Mouse (Mus musculus): ENCODE results near the gene Gm35315.
"Not testable (repeated sequence)": the region's sequence is repeated elsewhere in the genome, so short reads cannot be mapped to it uniquely, and the experiment has no call there.

The Gm35315 gene

DNA sequence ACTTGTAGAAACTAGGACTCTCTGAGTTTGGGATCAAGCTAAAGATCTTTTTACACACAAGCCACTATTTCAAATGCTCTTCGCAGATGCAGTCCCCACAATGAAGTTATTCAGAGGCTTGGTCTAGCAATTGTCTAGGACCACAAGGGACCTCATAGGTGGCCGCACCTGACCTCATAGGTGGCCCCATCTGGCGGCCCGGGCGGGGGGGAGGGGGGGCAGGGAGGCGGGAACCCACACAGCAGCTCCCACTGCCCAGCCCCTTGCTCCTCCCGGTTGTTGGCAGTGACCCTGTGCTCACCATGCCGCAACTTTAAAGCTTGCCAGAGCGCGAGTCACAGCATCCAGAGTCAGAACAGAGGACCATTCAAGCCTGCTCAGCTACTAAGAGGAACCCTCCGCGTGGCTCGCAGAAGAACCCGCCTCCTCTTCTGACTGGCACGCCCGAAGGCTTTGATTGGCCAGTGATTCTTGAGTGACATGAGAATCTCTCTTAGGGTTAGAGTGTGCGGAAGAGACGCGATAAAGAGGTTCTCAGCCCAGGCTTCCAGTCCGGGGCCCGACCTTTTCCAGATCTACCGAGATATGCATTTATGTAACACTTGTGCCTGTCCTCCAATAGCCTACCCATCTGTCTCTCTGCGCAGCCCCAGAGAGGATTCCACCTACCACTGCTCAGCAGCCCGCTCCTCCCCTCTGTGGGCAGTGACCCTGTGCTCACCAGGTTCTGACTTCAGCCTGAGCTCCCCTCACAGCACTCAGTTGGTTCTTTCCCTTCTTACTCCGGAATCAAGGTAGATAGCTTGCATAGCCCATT lies at the start of gene Gm35315:
Gm35315 (minus strand) TSS at position 391 of the 817 bp plus-strand sequence.
- peak; percentile 88 to 89 for DNase-seq (ENCODE audit: low spot score in 2 of 2)

DNA sequence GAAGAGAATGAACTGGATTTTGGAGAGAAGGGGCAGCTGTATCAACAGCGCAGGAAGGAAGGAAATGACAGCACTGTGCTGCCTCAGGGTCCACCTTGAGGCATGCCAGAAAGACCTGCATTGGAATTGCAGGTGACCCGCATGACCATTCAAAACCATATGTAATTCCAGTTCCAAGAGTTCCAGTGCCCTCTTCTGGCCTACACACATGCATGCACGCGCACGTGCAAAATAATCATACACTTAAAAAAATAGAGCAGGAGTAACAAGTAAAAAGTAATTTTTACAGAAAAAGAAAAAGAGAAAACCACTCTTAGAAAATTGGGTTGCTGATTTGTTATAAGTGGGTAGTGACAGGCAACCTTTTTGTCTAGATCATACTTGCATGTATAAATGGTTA lies 48.8 kb upstream of the Gm35315 start:
- DNase-seq (ENCODE audit: low spot score in 2 of 2) = no peak

DNA sequence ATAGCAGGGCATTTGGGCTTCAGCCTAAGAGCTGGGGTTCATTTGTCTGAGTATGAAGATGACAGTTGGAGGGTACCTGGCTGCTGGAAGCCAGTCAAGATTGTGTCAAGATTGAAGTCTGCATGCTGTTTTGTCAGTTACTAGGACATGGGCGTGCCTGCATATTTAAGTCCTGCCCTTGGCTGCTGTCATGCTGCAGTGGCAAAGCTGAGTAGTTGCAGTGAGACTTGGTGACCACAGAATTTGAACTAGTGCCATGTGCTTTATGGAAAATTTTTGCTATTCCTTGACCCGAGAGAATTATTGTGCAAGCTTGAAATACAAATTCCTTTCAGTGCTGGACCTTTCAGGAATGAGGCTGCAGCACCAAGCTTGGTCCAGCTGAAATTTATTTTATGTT lies 48.1 kb upstream of the Gm35315 start:
- DNase-seq (ENCODE audit: low spot score in 2 of 2) = no peak

DNA sequence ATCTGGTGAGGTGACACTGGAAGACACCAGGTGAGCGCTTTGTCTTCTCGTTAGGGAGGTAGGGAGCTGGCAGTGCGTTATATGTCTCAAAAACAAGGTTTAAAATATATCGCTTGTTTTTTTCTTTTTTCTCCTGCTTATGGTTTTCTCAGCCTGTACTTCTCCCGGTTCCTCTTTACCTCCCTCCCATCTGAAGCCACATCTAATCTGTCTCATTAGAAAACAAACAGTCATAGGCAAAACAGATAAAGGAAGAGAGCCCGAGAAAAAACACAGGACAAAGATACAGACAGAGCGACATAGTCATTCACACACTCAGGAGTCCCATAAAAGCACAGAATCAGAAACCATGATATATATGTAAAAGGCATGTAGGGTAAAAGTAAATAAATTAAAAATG lies 46.2 kb upstream of the Gm35315 start:
- DNase-seq (ENCODE audit: low spot score in 2 of 2) = no peak

- no peak for DNase-seq (ENCODE audit: low spot score in 2 of 2)
Observed at GRCm38 (mm10) chr5:110139325-110139724, 45.1 kb upstream of the Gm35315 start.

- no peak for DNase-seq (ENCODE audit: low spot score in 2 of 2)
Observed at GRCm38 (mm10) chr5:110137816-110138215, 43.6 kb upstream of the Gm35315 start.

DNA sequence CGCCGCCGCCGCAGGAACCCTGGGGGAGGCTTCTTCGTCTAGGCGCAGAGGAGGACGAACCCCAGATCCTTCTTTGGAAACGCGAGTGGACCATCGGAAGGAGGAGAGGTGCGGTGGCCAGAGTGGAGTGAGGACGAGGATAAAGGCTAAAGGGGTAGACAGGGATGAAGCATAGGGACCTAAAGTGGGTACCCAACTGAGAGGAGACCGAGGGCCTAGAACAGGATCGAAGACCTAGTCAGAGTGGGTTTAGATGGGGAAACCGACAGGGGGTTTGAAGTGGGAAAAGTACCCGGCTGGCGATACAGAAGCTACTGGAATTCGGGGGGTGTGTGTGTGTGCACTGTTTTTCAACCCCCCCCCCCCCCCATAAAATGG lies 41.9 kb upstream of the Gm35315 start:
- no peak for DNase-seq (ENCODE audit: low spot score in 2 of 2)

GRCm38 (mm10) chr5:110135293-110136086 lies 41.3 kb upstream of the Gm35315 start, which contains the start of gene Chfr:
Chfr (plus strand) TSS chr5:110135842.
- DNase-seq (ENCODE audit: low spot score in 2 of 2) = peak; percentile 100

DNA sequence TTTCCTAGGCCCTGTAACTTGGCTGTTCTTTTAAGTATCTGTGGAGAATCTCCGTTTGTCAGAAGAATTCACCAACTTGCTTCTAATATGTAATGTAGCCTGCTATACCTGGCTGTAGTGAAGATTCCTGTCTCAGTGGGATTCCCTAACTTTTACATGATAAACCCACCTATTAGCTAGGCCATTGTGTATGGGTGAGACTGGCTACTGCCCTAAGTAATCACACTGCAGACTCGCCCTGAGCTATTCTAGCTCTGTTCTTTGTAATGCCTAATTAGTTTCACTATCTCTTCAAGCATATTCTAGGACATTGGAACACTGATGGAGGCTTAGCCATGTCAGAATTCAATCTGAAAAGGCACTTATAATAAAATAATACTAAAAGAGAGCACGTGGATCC lies 28.2 kb upstream of the Gm35315 start:
- DNase-seq (ENCODE audit: low spot score in 2 of 2) = not testable (repeated sequence)

DNA sequence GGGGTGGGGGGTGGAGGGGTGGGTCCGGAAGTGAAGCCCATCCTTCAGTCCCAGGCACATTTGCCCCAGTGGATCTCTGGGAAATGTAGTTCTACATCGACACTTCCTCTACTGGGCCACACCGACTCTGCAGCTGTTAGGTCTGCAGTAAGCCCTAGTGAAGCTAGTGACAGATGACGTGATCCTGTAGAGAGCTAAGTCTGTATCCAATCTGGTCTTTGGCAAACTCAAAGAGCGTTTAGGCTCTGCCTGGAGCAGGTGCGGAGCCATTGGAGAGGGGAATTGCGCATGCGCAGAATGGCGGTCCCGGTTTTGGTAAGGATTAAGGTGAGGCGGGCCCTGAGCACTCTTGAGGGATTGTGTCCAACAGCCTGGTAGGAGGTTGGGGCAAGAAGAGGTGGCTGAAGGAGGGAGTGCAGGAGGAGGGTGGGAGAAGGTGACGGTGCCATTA lies 15.8 kb upstream of the Gm35315 start, which contains the start of gene Zfp605:
Zfp605 (plus strand) TSS at position 102 of the 451 bp plus-strand sequence.
- DNase-seq (ENCODE audit: low spot score in 2 of 2) = peak; percentile 94 to 96

DNA sequence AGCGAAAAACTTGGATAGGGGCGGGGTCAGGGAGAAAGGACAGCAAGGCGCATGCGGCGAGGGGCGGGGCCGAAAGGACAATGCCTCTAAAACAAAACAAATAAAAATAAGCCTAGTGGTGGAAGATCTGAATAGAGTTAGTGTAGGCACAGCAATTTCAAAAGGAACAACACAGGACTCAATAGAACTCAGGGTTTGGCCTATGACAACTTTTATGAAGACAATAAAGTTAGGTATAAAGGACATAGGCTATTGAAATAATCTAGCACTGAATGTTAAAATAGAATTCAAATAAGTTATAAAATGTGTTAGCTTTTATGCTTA lies 14.0 kb upstream of the Gm35315 start:
- DNase-seq (ENCODE audit: low spot score in 2 of 2) = no peak

GRCm38 (mm10) chr5:110107581-110108304 lies 13.5 kb upstream of the Gm35315 start, which contains the start of gene Gtpbp6:
Gtpbp6 (minus strand) TSS chr5:110108197.
- DNase-seq (ENCODE audit: low spot score in 2 of 2) = peak; percentile 94

GRCm38 (mm10) chr5:110106901-110107564 lies 12.8 kb upstream of the Gm35315 start:
- DNase-seq (ENCODE audit: low spot score in 2 of 2) = peak in 1 of 2 experiments; percentile 32

DNA sequence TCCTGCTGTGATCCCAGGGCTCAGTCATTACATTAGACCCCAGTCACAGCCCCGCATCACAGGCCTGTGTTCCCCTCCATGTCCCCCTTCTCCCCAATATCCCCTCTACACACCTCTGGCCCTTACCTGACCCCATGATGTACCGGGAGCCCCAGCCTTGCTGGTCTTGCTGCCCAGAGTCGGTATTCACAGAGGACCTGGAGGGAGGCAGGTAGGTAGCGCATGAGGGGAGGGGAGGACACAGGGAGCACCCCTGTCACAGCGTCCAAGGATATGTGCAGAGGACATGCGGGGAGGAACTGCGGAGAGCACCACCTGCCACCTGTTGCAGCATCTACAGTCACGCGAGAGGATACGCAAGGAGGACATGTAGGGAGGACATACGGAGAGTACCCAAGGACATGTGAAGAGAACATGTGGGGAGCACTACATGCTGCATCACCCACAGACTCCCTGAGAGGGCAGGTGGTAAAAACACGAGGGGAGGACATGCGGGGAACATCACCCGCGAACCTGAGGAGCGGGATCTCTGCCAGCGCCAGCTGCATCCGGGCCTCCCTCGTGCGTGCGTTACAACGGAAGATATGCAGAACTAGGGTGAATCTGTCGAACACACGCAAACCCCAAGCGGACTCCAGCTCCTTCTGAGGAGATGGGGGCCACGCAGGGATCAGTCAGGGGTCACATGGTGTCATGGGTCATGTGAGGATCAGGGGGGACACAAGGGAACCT lies 12.1 kb upstream of the Gm35315 start:
- DNase-seq (ENCODE audit: low spot score in 2 of 2) = no peak

DNA sequence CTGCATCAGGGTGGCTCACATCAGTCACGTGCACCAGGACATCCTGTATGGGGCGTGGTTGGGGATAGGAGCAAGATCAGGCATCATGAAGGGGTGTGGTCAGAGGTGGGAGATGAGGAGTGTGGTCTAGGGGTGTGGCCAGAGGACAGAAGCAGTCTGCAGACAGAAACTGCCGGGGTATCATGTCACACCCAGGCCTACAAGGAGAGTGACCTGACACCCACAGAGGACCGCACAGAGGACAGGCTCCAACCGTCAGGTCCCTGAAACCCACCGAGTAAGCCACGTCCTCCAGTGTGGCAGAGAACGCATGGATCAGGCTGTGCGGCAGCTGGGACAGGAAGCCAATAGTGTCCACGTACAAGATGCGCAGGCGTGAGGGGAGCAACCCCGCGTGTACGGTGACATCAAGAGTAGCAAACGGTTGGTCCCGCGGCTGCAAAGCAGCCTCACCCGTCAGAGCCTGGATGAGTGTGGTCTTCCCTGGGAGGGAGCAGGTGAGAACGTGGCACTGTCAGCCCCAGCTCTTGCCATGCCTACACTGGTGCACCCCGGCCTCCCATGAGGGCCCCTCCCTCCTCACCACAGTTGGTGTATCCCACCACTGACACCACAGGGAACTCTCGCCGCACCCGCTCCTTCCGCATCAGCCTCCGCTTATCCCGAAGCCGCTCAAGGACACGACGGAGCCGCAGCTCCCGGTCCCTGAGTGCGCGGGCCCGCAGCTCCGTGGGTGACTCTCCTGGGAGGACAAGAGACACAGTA lies 10.6 kb upstream of the Gm35315 start:
- DNase-seq (ENCODE audit: low spot score in 2 of 2) = no peak

- no peak for DNase-seq (ENCODE audit: low spot score in 2 of 2)
Observed at GRCm38 (mm10) chr5:110103901-110104615, 9.8 kb upstream of the Gm35315 start.

DNA sequence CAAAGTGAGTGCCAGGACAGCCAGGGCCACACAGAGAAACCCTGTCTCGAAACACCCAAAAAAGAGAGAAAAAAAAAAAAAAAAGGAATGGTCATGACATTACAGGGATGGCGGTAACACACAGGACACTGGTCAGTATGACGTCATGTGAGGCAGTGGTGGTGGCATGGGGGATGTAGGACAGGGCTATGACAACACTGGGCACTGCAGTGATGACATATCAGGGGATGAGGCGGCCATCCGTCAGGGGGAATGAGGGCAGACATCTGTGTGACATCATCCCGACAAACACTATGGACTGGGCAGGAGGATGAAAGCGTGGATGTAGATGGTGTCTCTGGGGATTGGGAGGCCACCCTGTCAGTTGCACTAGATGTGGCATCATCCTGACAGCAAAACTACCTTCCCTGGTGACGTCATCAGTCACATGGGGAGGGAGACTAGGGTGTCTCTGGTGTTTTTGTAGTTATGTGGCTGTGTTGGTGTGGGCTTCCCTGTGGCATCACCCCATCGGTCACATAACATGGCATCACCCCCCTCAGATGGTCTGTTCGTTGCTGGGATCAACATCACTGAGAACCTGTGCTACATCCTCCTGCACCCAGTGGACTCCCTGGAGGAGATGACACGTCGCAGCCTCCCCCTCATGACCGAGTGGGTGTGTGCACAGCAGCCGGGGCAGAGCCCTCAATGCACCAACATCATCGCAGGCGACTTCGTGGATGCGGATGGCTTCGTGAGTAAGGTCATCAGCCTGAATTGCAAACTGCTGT lies 8.8 kb upstream of the Gm35315 start:
- peak in 1 of 2 experiments; percentile 23 for DNase-seq (ENCODE audit: low spot score in 2 of 2)

GRCm38 (mm10) chr5:110102429-110102828 lies 8.2 kb upstream of the Gm35315 start:
- DNase-seq (ENCODE audit: low spot score in 2 of 2) = no peak

Data from right cerebral cortex, adult 2 months (tissue).